ENCODE assay signal across 24 mouse cellular contexts in the genomic region with DNA sequence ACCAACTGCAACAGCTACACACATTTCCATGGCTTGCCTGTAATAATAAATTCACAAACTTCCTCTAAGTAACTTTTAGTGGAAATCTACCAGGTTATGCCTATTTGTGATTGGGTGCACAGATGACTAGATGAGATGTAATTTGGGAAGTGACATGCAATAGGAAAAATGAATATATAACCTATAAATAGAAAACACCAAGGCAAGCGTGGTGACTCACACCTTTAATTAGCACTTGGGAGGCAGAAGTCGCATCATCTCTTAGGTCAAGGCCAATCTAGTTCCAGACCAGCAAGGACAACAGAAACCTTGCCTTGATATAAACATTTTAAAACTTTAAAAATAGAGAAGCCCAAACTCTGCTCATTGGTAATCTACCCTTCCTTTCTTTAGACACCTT. TPM values are rescaled to one million over a fixed set of nuclear protein-coding genes. Genes with fewer than 3 reads are reported as not detected.
DNase-seq lines count a peak whose midpoint lies in the region; ATAC-seq and TF ChIP-seq lines count a peak whose summit lies in the region.
"Had no signal": no experiment of that assay in that cellular context is flagged by ENCODE, and none has a peak within 500 bp of the region (broad histone marks: within the 10 kb centered on the region; RNA-seq: fewer than 3 reads in every experiment).

No protein-coding gene starts in this region.

- no peak for TF ChIP-seq RAD21 in CH12.LX (IDR thresholded peaks at IDR 0.05; ENCODE audit: low read depth, low read length)

- H3K36me3 ChIP-seq in heart, adult 2 months (ENCODE audit: control insufficient read depth, insufficient read depth, low read length): peaks cover 10% of the 10 kb centered on the region
- peaks cover 80 to 94% of the 10 kb centered on the region in 2 experiments for H3K36me3 ChIP-seq in CH12.LX (replicated peaks in 1 of 2; ENCODE audit: control insufficient read depth in 1 of 2, insufficient read depth in 1 of 2, low read length in 1 of 2)
- peaks cover 63% of the 10 kb centered on the region for H3K36me3 ChIP-seq in myocyte (ENCODE audit: control insufficient read depth, insufficient read depth)

- no peak for TF ChIP-seq EP300 in heart, adult 2 months (IDR thresholded peaks at IDR 0.05; ENCODE audit: insufficient read depth, low read depth, low read length)
- no peak for TF ChIP-seq EP300 in CH12.LX (IDR thresholded peaks at IDR 0.05; ENCODE audit: low read length)

- H3K4me1 ChIP-seq in heart, adult 2 months (ENCODE audit: control insufficient read depth, insufficient read depth, low read length): no peaks in the 10 kb centered on the region; the same call in 1 of the 2 replicates
- H3K4me1 ChIP-seq in CH12.LX (ENCODE audit: control insufficient read depth in 1 of 2, insufficient read depth in 2 of 2): no peaks in the 10 kb centered on the region
- H3K4me1 ChIP-seq: embryonic facial prominence, embryonic 15.5 days; forebrain, embryonic 15.5 days; hindbrain, embryonic 15.5 days; limb, embryonic 10.5 days; liver, embryonic 15.5 days; lung, embryonic 15.5 days had no signal

- intact Hi-C loops in heart, adult 2 months (cut with DNase I): no loop called here

- no peak; the same call in 1 of the 2 replicates for ATAC-seq in monocyte, adult 5-6 weeks (replicated peaks; ENCODE audit: insufficient number of reproducible peaks, low FRiP score, low TSS enrichment, poor library complexity, severe bottlenecking)
- ATAC-seq: activated CD4-positive, CD25-positive, alpha-beta regulatory T cell, adult 4 months; forebrain, embryonic 15.5 days had no signal

- WGBS in heart, adult 2 months: 52% methylated on average over 2 of the region's 2 CpGs

- no peaks in the 10 kb centered on the region for H3K9me3 ChIP-seq in CH12.LX (replicated peaks; ENCODE audit: low read length)
- H3K9me3 ChIP-seq: embryonic facial prominence, embryonic 15.5 days; forebrain, embryonic 15.5 days; heart, embryonic 15.5 days; hindbrain, embryonic 15.5 days; limb, embryonic 10.5 days; liver, embryonic 15.5 days; lung, embryonic 15.5 days had no signal

- peak overlapping the region; percentile 63 for H3K27ac ChIP-seq in heart, adult 2 months
- H3K27ac ChIP-seq in CH12.LX (ENCODE audit: insufficient read depth, low read depth): no peak overlapping the region
- H3K27ac ChIP-seq: embryonic facial prominence, embryonic 15.5 days; forebrain, embryonic 15.5 days; heart, embryonic 15.5 days; hindbrain, embryonic 15.5 days; kidney, postnatal 0 days; limb, embryonic 10.5 days; liver, embryonic 15.5 days; lung, embryonic 15.5 days had no signal

- H3K4me2 ChIP-seq in CH12.LX (ENCODE audit: insufficient read depth, low read depth, poor library complexity, severe bottlenecking): no peak overlapping the region
- peak overlapping the region; percentile 25 for H3K4me2 ChIP-seq in myocyte (ENCODE audit: low read depth)
- H3K4me2 ChIP-seq: embryonic facial prominence, embryonic 15.5 days; forebrain, embryonic 15.5 days; heart, embryonic 15.5 days; hindbrain, embryonic 15.5 days; liver, embryonic 15.5 days; lung, embryonic 15.5 days had no signal

- H3K79me2 ChIP-seq in heart, adult 2 months (replicated peaks; ENCODE audit: control insufficient read depth, insufficient read depth, low read length): no peaks in the 10 kb centered on the region
- H3K79me2 ChIP-seq in CH12.LX (replicated peaks; ENCODE audit: control insufficient read depth, extremely low read depth, insufficient read depth, poor library complexity, severe bottlenecking): no peaks in the 10 kb centered on the region
- H3K79me2 ChIP-seq in myocyte (ENCODE audit: control insufficient read depth, insufficient read depth): no peaks in the 10 kb centered on the region

- TF ChIP-seq CTCF in heart, adult 2 months (IDR thresholded peaks at IDR 0.05): no peak
- TF ChIP-seq CTCF in CH12.LX (conservative IDR thresholded peaks at IDR 0.05 in 1 of 2, IDR thresholded peaks at IDR 0.05 in 1 of 2; ENCODE audit: low read depth in 2 of 2, low read length in 2 of 2): no peak

- no peak for TF ChIP-seq POLR2A in heart, adult 2 months (IDR thresholded peaks at IDR 0.05; ENCODE audit: insufficient read depth, low read depth, low read length)
- TF ChIP-seq POLR2A in CH12.LX (IDR thresholded peaks at IDR 0.05; ENCODE audit: low read depth, low read length) (no peak), myocyte (IDR thresholded peaks at IDR 0.05; ENCODE audit: insufficient read length, low read depth) (no peak)

- no peaks in the 10 kb centered on the region for H3K27me3 ChIP-seq in heart, adult 2 months (ENCODE audit: control insufficient read depth, insufficient read depth, low read length)
- H3K27me3 ChIP-seq in CH12.LX (replicated peaks) (no peaks in the 10 kb centered on the region), myocyte (ENCODE audit: control insufficient read depth, insufficient read depth, insufficient read length) (no peaks in the 10 kb centered on the region)
- H3K27me3 ChIP-seq: embryonic facial prominence, embryonic 15.5 days; forebrain, embryonic 15.5 days; heart, embryonic 15.5 days; hindbrain, embryonic 15.5 days; liver, embryonic 15.5 days; lung, embryonic 15.5 days had no signal

- DNase-seq in heart, adult 2 months: no peak
- DNase-seq in heart, adult 8-10 months (ENCODE audit: low spot score): no peak
- DNase-seq in CH12.LX (ENCODE audit: extremely low read depth) (no peak), NIH3T3 (ENCODE audit: low read depth) (peak; percentile 56)
- DNase-seq in cerebellum, adult 11-12 months: no peak
- DNase-seq: adrenal gland, postnatal 25 days; cerebellum, adult 18-20 months; cerebellum, postnatal 36 days; kidney, adult 2 months; liver; lung, postnatal 36 days; midbrain, embryonic 14.5 days; thymus, postnatal 36 days had no signal

- no peak overlapping the region for H3K4me3 ChIP-seq in heart, adult 2 months
- H3K4me3 ChIP-seq in CH12.LX (replicated peaks in 1 of 3; ENCODE audit: low read depth in 2 of 3, low read length in 2 of 3, poor library complexity in 1 of 3): no peak overlapping the region
- no peak overlapping the region for H3K4me3 ChIP-seq in myocyte
- H3K4me3 ChIP-seq: embryonic facial prominence, embryonic 15.5 days; forebrain, embryonic 15.5 days; heart, embryonic 15.5 days; hindbrain, embryonic 15.5 days; limb, embryonic 10.5 days; liver, embryonic 15.5 days; lung, embryonic 15.5 days had no signal

- no peak overlapping the region for H3K9ac ChIP-seq in heart, adult 2 months (ENCODE audit: low read depth, low read length)
- H3K9ac ChIP-seq in CH12.LX (ENCODE audit: insufficient read depth, low read depth): no peak overlapping the region
- H3K9ac ChIP-seq: embryonic facial prominence, embryonic 15.5 days; forebrain, embryonic 15.5 days; heart, embryonic 15.5 days; hindbrain, embryonic 15.5 days; liver, embryonic 15.5 days; lung, embryonic 15.5 days had no signal

- in situ Hi-C loops in CH12.LX (cut with MboI; ENCODE audit: low pct_ligation_motif_present, low pct_unique_long_range_greater_than_20kb, low sequenced_read_pairs): no loop called here

- H3ac ChIP-seq in myocyte (ENCODE audit: control insufficient read depth, insufficient read length): no peak overlapping the region

- dilution Hi-C loops in CH12.LX (cut with MboI; ENCODE audit: extremely low pct_ligation_motif_present, extremely low pct_unique_long_range_greater_than_20kb, low sequenced_read_pairs): no loop called here

TF ChIP-seq in CH12.LX, 34 proteins besides CTCF, POLR2A, EP300 and RAD21:
- TF ChIP-seq POLR2AphosphoS2 (IDR thresholded peaks at IDR 0.05; ENCODE audit: low read depth, low read length) (peak; percentile 50; the same call in 1 of the 2 replicates), KAT2A (IDR thresholded peaks at IDR 0.05; ENCODE audit: insufficient replicate concordance, low read length) (no peak)

TF ChIP-seq in myocyte, 11 proteins besides CTCF, POLR2A, EP300 and RAD21 (continues in another document):
- TF ChIP-seq SRF (IDR thresholded peaks at IDR 0.05; ENCODE audit: control insufficient read depth, insufficient read length, low read depth) (no peak), MYOD1 (IDR thresholded peaks at IDR 0.05; ENCODE audit: control insufficient read depth in 1 of 3, insufficient read length in 2 of 3, low read depth in 2 of 3) (no peak), MAX (IDR thresholded peaks at IDR 0.05; ENCODE audit: low read depth) (no peak), TCF12 (IDR thresholded peaks at IDR 0.05; ENCODE audit: insufficient read depth, poor library complexity, severe bottlenecking) (no peak), USF1 (IDR thresholded peaks at IDR 0.05; ENCODE audit: low read depth) (no peak)

RNA-seq across cellular contexts. Expression of a gene that starts 18.8 kb away (rescaled TPM):
- total RNA-seq in heart, adult 2 months (2021): 10 to 100 TPM; 59.0 to 61.7 TPM
- polyA plus RNA-seq in heart, adult 2 months (2012; rRNA removed): 19.9 and 38.5 TPM in 2 replicates
- total RNA-seq in heart, adult 8-10 months (2022): 10 to 100 TPM; 53.6 to 60.6 (median 58.8) TPM
- total RNA-seq in CH12.LX (2012; rRNA removed): 158 and 189 TPM in 2 replicates
- total RNA-seq in CH12.LX (2014; rRNA removed): 439 and 480 TPM in 2 replicates
- polyA plus RNA-seq in CH12.LX (2012; ENCODE audit: insufficient read length, low read depth): 249 and 267 TPM in 2 replicates
- 109 TPM for polyA plus RNA-seq in myocyte (2012; fragmentation: generic; extraction: Trizol)
- total RNA-seq in monocyte, adult 5-6 weeks (2017): 165 to 210 TPM (median 199 TPM) in 3 replicates

RNA-seq across cellular contexts. Expression of a gene that starts 41.3 kb away (rescaled TPM):
- 10 to 100 TPM; 19.4 to 30.8 TPM for total RNA-seq in heart, adult 2 months (2021)
- 16.3 and 19.9 TPM in 2 replicates for polyA plus RNA-seq in heart, adult 2 months (2012; rRNA removed)
- total RNA-seq in heart, adult 8-10 months (2022): 10 to 100 TPM; 21.3 to 33.6 (median 25.4) TPM
- 29.5 and 30.5 TPM in 2 replicates for total RNA-seq in CH12.LX (2012; rRNA removed)
- total RNA-seq in CH12.LX (2014; rRNA removed): 30.8 and 31.5 TPM in 2 replicates
- 35.3 and 37.4 TPM in 2 replicates for polyA plus RNA-seq in CH12.LX (2012; ENCODE audit: insufficient read length, low read depth)
- 14.5 TPM for polyA plus RNA-seq in myocyte (2012; fragmentation: generic; extraction: Trizol)
- 14.9 to 26.0 TPM (median 20.6 TPM) in 3 replicates for total RNA-seq in monocyte, adult 5-6 weeks (2017)

RNA-seq across cellular contexts. Expression of a gene that starts 45.2 kb away (rescaled TPM):
- total RNA-seq in heart, adult 2 months (2021): 10 to 100 TPM; 36.4 to 43.6 TPM
- 29.6 and 44.3 TPM in 2 replicates for polyA plus RNA-seq in heart, adult 2 months (2012; rRNA removed)
- total RNA-seq in heart, adult 8-10 months (2022): 10 to 100 TPM; 39.3 to 43.9 (median 40.4) TPM
- total RNA-seq in CH12.LX (2012; rRNA removed) (60.8 and 70.2 TPM in 2 replicates), CH12.LX (2014; rRNA removed) (54.5 and 59.7 TPM in 2 replicates)
- polyA plus RNA-seq in CH12.LX (2012; ENCODE audit: insufficient read length, low read depth) (115 and 127 TPM in 2 replicates), myocyte (2012; fragmentation: generic; extraction: Trizol) (24.1 TPM)
- total RNA-seq in monocyte, adult 5-6 weeks (2017): 63.9 to 84.5 TPM (median 83.3 TPM) in 3 replicates

RNA-seq across cellular contexts. Expression of a gene that starts 54.1 kb away (rescaled TPM):
- 10 to 100 TPM; 17.3 to 17.4 TPM for total RNA-seq in heart, adult 2 months (2021)
- 11.3 and 13.0 TPM in 2 replicates for polyA plus RNA-seq in heart, adult 2 months (2012; rRNA removed)
- total RNA-seq in heart, adult 8-10 months (2022): 10 to 100 TPM; 12.9 to 27.4 (median 20.4) TPM
- 17.5 and 25.2 TPM in 2 replicates for total RNA-seq in CH12.LX (2012; rRNA removed)
- total RNA-seq in CH12.LX (2014; rRNA removed): 10.2 and 10.8 TPM in 2 replicates
- 17.4 and 22.6 TPM in 2 replicates for polyA plus RNA-seq in CH12.LX (2012; ENCODE audit: insufficient read length, low read depth)
- polyA plus RNA-seq in myocyte (2012; fragmentation: generic; extraction: Trizol): 6.2 TPM
- 30.9 to 63.3 TPM (median 32.0 TPM) in 3 replicates for total RNA-seq in monocyte, adult 5-6 weeks (2017)
